Mouse (Mus musculus): ENCODE data around the gene Cda.

The Cda gene

GRCm38 (mm10) chr4:138368498-138369260, 887 bp upstream of the Cda start:
- no peak for DNase-seq (ENCODE audit: low spot score in 2 of 2)

GRCm38 (mm10) chr4:138366561-138366960, 1.2 kb downstream of the Cda start:
- no peak for DNase-seq (ENCODE audit: low spot score in 2 of 2)

GRCm38 (mm10) chr4:138363511-138363910, 4.3 kb downstream of the Cda start:
- DNase-seq (ENCODE audit: low spot score in 2 of 2), result no peak

DNA sequence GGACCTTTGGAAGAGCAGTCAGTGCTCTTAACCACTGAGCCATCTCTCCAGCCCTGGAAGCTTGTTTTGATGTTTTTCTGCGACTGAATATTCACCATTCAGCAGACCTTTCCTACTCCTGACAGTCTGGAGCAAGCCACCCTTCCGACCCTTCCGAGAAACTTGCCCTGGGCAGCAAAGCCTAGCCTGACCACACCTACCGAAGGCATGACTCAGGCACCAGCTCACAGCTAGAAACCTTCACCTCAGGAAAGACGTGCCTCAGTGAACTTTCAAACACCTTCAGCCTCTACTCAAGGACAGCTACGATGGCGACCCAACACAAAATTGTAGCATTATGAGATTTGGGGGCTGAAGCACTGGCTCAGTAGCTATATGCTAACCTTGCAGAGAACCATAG, 4.9 kb downstream of the Cda start:
- DNase-seq (ENCODE audit: low spot score in 2 of 2), result no peak

DNA sequence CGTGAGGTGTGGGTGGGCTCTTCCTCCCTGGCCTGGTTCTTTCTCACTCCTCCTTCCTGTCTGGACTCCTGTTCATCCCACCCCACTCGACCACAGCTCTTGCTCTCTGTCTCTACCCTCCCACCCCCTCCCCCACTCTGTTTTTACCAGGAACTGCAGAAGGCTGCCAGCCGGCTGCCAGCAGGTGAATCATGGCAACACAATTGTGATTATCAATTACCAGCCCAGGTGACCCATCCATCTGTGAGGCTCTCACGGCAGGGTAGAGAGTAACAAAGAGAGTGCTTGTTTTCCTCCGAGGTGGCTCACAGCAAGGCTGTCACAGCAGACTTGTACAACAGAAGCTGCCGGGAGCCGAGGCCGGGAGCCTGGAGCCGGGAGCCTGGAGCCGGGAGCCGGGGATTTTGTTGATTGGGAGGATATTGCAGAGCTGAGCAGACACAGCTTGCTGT, 6.4 kb downstream of the Cda start:
- DNase-seq (ENCODE audit: low spot score in 2 of 2), result no peak

DNA sequence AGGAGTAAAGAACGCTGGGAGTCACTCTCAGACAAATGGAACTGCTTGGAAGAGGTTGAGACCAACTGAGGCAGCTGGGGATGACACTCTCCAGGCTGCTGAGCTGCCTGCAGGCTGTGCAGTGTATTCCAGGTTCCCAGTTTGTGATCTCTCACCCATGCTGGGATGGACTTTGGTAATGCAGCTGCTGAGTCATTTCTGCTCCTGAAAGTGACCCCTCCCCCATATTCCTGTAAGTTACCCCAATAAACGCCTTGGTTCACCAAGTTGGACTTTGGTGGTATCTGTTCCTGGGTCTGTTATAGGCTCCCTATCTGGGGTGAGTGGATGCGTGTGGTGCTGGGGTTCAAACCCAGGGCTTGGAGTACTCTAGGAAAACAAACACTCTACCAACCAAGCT, 9.6 kb downstream of the Cda start:
- DNase-seq (ENCODE audit: low spot score in 2 of 2), result no peak

DNA sequence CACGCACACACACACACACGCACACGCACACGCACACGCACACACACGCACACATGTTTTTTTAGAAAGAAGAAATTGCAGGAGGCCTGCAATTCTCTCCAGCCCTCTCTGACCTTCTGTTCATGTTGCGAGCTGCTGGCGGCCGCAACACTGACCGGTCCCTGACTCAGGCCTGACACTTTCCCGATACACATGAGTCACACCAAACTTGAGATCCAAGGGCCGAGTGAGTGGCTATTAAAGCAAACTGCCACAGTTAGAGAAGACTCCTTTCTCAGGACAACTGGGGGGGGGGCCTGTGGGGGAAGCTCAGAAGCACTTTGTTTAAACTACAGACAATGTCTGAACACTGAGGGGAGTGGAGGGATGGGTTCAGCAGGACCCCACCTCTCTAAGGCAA, 11.2 kb downstream of the Cda start:
- DNase-seq (ENCODE audit: low spot score in 2 of 2), result no peak

DNA sequence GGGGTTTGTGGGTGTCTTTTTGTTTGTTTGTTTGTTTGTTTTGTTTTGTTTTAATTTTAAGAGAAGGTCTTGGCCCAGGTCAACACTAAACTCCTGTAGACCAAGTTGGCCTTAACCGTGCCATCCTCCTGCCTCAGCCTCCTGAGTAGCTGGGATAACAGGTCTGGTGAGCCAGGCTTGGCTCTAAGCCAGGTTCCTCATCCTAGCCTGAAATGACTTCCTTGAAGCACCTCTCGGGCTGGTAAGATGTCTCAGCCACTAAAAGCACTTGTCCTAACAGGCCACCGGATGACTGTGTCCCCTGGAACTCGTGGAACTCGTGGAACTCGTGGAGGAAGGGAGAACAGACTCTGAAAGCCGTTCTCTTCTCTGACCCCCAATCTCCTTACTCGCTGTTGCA, 11.7 kb downstream of the Cda start:
- no peak for DNase-seq (ENCODE audit: low spot score in 2 of 2)

DNA sequence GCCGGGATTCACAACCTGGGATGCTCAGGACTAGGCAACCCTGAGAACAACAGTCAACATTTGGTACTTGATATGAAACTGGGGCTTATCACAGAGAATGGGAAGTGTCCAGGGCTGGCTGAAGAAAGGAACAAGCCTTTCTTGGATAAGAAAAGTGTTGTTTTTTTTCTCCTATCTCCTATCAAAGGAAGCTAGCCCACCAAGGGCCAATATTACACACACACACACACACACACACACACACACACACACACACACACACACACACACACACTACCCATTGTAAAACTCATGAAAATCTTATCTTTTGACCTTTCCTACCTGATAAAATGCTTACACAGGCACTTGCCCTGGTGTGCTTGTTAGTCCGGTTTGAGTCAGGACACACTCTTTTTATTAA, 12.3 kb downstream of the Cda start:
- no peak for DNase-seq (ENCODE audit: low spot score in 2 of 2)

- DNase-seq (ENCODE audit: low spot score in 2 of 2), result no peak
These were observed 14.2 kb downstream of the Cda start for GRCm38 (mm10) chr4:138353438-138354171.

DNA sequence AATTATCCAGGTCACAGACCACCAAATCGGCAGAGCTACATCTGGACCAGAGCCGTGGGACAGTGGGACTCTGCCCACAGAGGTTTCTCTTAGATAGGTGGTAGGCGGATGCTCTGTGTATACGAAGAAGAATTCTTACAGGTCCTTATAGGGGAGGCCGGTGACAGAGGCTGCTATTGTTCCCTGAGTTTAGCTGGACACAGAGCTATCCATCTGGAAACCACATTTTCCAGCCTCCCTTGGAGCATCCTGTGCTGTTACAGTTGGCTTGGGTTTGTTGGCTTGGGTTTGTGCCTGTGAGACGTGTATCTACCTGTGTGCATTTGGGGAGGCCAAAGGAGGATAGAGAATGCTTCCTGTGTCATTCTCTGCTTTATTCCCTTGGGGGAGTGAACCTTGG, 15.1 kb downstream of the Cda start:
- DNase-seq (ENCODE audit: low spot score in 2 of 2), result no peak

DNA sequence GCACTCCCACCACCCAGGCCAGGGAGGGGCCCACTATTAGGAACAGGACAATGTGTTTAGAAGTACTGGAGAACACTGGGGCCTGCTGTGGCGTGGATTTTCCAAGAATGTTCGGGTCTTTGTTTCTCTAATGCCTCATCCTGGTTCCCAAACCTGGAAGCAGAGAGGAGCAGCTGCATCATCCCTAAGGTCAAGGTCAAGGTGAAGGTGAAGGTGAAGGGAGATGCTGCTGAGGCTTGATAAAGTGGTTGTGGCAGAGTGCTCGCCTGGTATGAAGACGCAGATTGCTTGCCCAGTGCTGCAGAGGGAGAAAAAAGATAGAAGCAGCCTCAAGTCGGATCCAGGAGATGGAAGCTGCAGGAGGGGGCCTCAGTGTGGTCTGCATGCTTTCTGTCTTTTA, 16.0 kb downstream of the Cda start:
- DNase-seq (ENCODE audit: low spot score in 2 of 2), result no peak

GRCm38 (mm10) chr4:138348716-138349115, 19.1 kb downstream of the Cda start:
- no peak for DNase-seq (ENCODE audit: low spot score in 2 of 2)

GRCm38 (mm10) chr4:138347280-138347679, 20.5 kb downstream of the Cda start:
- no peak for DNase-seq (ENCODE audit: low spot score in 2 of 2)

DNA sequence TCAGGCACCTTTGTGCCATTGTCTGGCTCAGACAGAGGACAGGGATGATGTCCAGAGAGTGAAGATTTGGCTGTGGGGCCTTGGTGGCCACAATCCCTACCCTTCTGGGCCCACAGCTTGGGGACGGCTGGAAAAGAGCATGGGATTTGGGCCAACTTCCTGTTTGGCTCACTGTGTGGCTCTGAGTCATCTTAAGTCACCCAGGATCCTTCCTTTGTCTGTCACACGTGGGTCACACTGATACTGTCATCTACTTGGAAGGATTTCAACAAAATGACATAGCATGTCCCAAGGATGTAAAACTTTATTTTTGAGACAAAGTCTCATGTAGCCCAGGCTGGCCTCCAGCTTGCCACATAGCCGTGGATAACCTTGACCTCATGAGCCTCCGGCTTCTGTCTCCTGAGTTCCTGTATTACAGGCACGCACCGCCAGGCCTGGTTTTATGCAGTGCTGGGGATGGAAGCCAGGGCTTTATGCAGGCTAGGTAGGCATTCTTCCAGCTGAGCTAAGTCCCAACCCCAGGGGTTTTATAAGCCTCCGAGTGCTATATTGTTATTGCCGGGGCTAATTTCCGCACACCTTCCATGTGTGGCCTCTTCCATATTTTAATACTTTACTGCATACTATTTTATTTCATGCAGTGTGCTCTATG, 22.8 kb downstream of the Cda start:
- DNase-seq (ENCODE audit: low spot score in 2 of 2), result no peak

- no peak for DNase-seq (ENCODE audit: low spot score in 2 of 2)
These were observed 24.4 kb downstream of the Cda start for GRCm38 (mm10) chr4:138343341-138343837.

GRCm38 (mm10) chr4:138342778-138343177, 25.0 kb downstream of the Cda start:
- DNase-seq (ENCODE audit: low spot score in 2 of 2), result no peak

DNA sequence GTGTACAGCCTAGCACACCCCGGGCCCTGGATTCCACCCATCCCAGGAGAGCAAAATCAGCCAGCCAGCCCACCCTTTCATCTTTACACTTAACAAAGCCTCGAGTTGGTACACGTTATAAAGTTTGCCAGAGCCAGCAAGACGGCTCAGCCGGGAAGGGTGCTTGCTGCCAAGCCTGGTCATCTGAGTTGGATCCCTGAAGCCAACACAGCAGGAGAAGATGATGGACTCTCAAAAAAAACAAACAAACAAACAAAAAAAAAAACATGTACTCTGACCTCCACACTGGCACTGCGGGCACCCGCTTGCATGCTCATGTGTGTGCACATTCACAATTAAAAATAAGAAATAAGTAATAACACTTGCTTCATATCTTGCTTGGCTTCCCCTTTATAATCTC, 25.7 kb downstream of the Cda start:
- DNase-seq (ENCODE audit: low spot score in 2 of 2), result no peak

DNA sequence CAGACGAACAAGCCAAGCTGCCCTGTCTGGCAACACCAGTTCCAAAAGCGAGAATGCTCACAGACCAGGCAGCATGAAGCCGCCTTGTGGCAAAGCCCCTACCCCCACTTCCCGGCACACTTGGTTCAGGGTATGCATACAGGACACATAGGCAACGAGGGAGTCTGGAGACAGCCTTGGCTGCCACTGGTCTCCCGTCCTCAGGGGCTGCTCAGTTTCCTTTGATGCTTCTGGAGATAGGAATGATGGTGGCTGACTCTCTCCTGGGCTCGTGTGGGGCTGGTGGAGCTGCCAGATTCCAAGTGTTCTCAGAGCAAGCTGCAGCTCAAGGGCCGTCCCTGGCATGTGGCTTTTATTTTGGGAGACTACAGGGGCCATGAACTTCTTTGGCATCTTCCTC, 26.4 kb downstream of the Cda start:
- DNase-seq (ENCODE audit: low spot score in 2 of 2), result no peak

GRCm38 (mm10) chr4:138339963-138340362, 27.8 kb downstream of the Cda start:
- DNase-seq (ENCODE audit: low spot score in 2 of 2), result no peak

GRCm38 (mm10) chr4:138337341-138337740, 30.5 kb downstream of the Cda start:
- no peak for DNase-seq (ENCODE audit: low spot score in 2 of 2)

- no peak for DNase-seq (ENCODE audit: low spot score in 2 of 2)
These were observed 30.9 kb downstream of the Cda start for GRCm38 (mm10) chr4:138336876-138337275.

- DNase-seq (ENCODE audit: low spot score in 2 of 2), result no peak
These were observed 32.1 kb downstream of the Cda start for GRCm38 (mm10) chr4:138335648-138336047.

All from spleen, postnatal 4 days (tissue).